Mouse (Mus musculus) neural tube, embryonic 11.5 days (tissue): ENCODE results near the gene Tmc8. TPM values are rescaled to one million over a fixed set of nuclear protein-coding genes. Genes with fewer than 3 reads are reported as not detected.
A peak's percentile ranks its signal among the peaks of the same experiment; 100 is the strongest.
"Not testable (repeated sequence)": the region's sequence is repeated elsewhere in the genome, so short reads cannot be mapped to it uniquely, and the experiment has no call there.

Experiments
- ATAC-seq: fragments of 200-750 bp; cut with Nextera tagmentation; 2 replicates; pipeline ENCODE4 v1.8.0; 2017; ENCODE audit warnings: moderate number of reproducible peaks, mild to moderate bottlenecking, moderate TSS enrichment, moderate library complexity; ENCODE audit not compliant: insufficient read depth, low FRiP score, low TSS enrichment
- DNase-seq: peaks from one replicate; pipeline ENCODE4 v3.0.0-alpha.2; 2015; ENCODE audit warnings: low spot score
- H3K27ac ChIP-seq: fragments of 300-500 bp; sonication (generic); 2 replicates; pipeline ENCODE4 v1.5.1; 2014; ENCODE audit warnings: low read depth, mild to moderate bottlenecking, low read length
- H3K27me3 ChIP-seq: fragments of 300-500 bp; sonication (generic); 2 replicates; pipeline ENCODE4 v1.6.1; 2014; ENCODE audit warnings: mild to moderate bottlenecking, low read length, mixed read lengths; ENCODE audit not compliant: control insufficient read depth, insufficient read depth
- H3K36me3 ChIP-seq: fragments of 300-500 bp; sonication (generic); 2 replicates; pipeline ENCODE4 v1.6.1; 2014; ENCODE audit warnings: mild to moderate bottlenecking, low read length, moderate library complexity, mixed read lengths; ENCODE audit not compliant: control insufficient read depth, insufficient read depth
- H3K4me1 ChIP-seq: fragments of 300-500 bp; sonication (generic); 2 replicates; pipeline ENCODE4 v1.6.1; 2014; ENCODE audit warnings: low read length, mixed read lengths; ENCODE audit not compliant: control insufficient read depth, insufficient read depth
- H3K4me2 ChIP-seq: fragments of 300-500 bp; sonication (generic); 2 replicates; pipeline ENCODE4 v1.6.1; 2014; ENCODE audit warnings: low read depth, mild to moderate bottlenecking, moderate library complexity
- H3K4me3 ChIP-seq: fragments of 300-500 bp; sonication (generic); 2 replicates; pipeline ENCODE4 v1.5.1; 2014; ENCODE audit warnings: low read depth, low read length
- H3K9ac ChIP-seq: fragments of 300-500 bp; sonication (generic); 2 replicates; pipeline ENCODE4 v1.6.1; 2014; ENCODE audit warnings: mild to moderate bottlenecking, low read length
- H3K9me3 ChIP-seq: fragments of 300-500 bp; sonication (generic); 2 replicates; pipeline ENCODE4 v1.6.1; 2016; ENCODE audit warnings: low read length; ENCODE audit not compliant: control insufficient read depth
- WGBS: fragments of 180-500 bp; shearing (Covaris S2); extraction: QIAGEN DNeasy Blood & Tissue Kit; methylation state at CpG from one replicate; pipeline ENCODE4 v1.1.7; 2014; 5-methylcytosine and 5-hydroxymethylcytosine counted together
- polyA plus RNA-seq: library from polyadenylated mRNA; unstranded; fragments of >200 nt; fragmentation: Nextera tagmentation; extraction: Ambion mirVana; gene quantifications from 2 replicates; pipeline ENCODE4 v1.2.1, GENCODE M21; 2014

Tmc8 gene
- polyA plus RNA-seq, 1 experiment from 2014 or later, result 1.8 TPM

GRCm38 (mm10) chr11:117828149-117828887, 46.4 kb downstream of the Tmc8 start:
- ATAC-seq (no peak), DNase-seq (no peak)
- Histone ChIP-seq H3K27me3 (no peaks in the 10 kb centered on the region), H3K4me1 (peaks cover 26% of the 10 kb centered on the region), H3K9me3 (no peaks in the 10 kb centered on the region), H3K4me3 (no peak overlapping the region), H3K9ac (no peak overlapping the region), H3K36me3 (no peaks in the 10 kb centered on the region), H3K27ac (no peak overlapping the region), H3K4me2 (no peak overlapping the region)
- WGBS, result 90% methylated on average over 18 of the region's 18 CpGs

GRCm38 (mm10) chr11:117828888-117829604, 47.2 kb downstream of the Tmc8 start:
- H3K4me2 ChIP-seq, result no peak overlapping the region
- peaks cover 25% of the 10 kb centered on the region for H3K4me1 ChIP-seq
- 72% methylated on average over 9 of the region's 9 CpGs for WGBS
- H3K9me3 ChIP-seq, result no peaks in the 10 kb centered on the region
- DNase-seq, result no peak
- H3K9ac ChIP-seq, result no peak overlapping the region
- no peaks in the 10 kb centered on the region for H3K36me3 ChIP-seq
- ATAC-seq, result no peak
- no peak overlapping the region for H3K27ac ChIP-seq
- no peak overlapping the region for H3K4me3 ChIP-seq
- H3K27me3 ChIP-seq, result no peaks in the 10 kb centered on the region

- no peaks in the 10 kb centered on the region for H3K36me3 ChIP-seq
- DNase-seq, result no peak
- H3K4me3 ChIP-seq, result no peak overlapping the region
- ATAC-seq, result no peak
- WGBS, result 86% methylated on average over 2 of the region's 2 CpGs
- H3K9me3 ChIP-seq, result no peaks in the 10 kb centered on the region
- peaks cover 20% of the 10 kb centered on the region for H3K4me1 ChIP-seq
- no peak overlapping the region for H3K4me2 ChIP-seq
- H3K27me3 ChIP-seq, result no peaks in the 10 kb centered on the region
- no peak overlapping the region for H3K9ac ChIP-seq
- no peak overlapping the region for H3K27ac ChIP-seq
These were observed 47.9 kb downstream of the Tmc8 start for GRCm38 (mm10) chr11:117829671-117830215.

- H3K27me3 ChIP-seq, result no peaks in the 10 kb centered on the region
- peak overlapping the region; percentile 7; the same call in 1 of the 2 replicates for H3K9ac ChIP-seq
- H3K4me2 ChIP-seq, result no peak overlapping the region
- H3K4me1 ChIP-seq, result peaks cover 14% of the 10 kb centered on the region
- H3K4me3 ChIP-seq, result no peak overlapping the region
- DNase-seq (no peak), ATAC-seq (no peak)
- WGBS, result 93% methylated on average over 9 of the region's 9 CpGs
- H3K36me3 ChIP-seq, result no peaks in the 10 kb centered on the region
- no peaks in the 10 kb centered on the region for H3K9me3 ChIP-seq
- no peak overlapping the region for H3K27ac ChIP-seq
These were observed 48.5 kb downstream of the Tmc8 start for GRCm38 (mm10) chr11:117830401-117830800.

- H3K4me3 ChIP-seq, result peak overlapping the region; percentile 31
- H3K27me3 ChIP-seq, result no peaks in the 10 kb centered on the region
- peak; percentile 63 for ATAC-seq
- H3K4me1 ChIP-seq, result peaks cover 6% of the 10 kb centered on the region; the same call in 1 of the 2 replicates
- H3K9ac ChIP-seq, result peak overlapping the region; percentile 32; the same call in 1 of the 2 replicates
- WGBS, result 15% methylated on average over 28 of the region's 28 CpGs
- H3K4me2 ChIP-seq, result peak overlapping the region; percentile 55
- H3K9me3 ChIP-seq, result no peaks in the 10 kb centered on the region
- peak; percentile 85 for DNase-seq
- H3K27ac ChIP-seq, result no peak overlapping the region
- H3K36me3 ChIP-seq, result no peaks in the 10 kb centered on the region
These were observed 50.5 kb downstream of the Tmc8 start for GRCm38 (mm10) chr11:117832086-117832969.

- H3K27me3 ChIP-seq, H3K4me1 ChIP-seq, ATAC-seq, H3K36me3 ChIP-seq, H3K9ac ChIP-seq, DNase-seq, H3K27ac ChIP-seq, H3K9me3 ChIP-seq, H3K4me2 ChIP-seq, H3K4me3 ChIP-seq: not testable (repeated sequence)
- 90% methylated on average over 4 of the region's 6 CpGs for WGBS
These were observed 51.6 kb downstream of the Tmc8 start for GRCm38 (mm10) chr11:117833509-117833908.

GRCm38 (mm10) chr11:117834086-117834485, 52.2 kb downstream of the Tmc8 start:
- no peaks in the 10 kb centered on the region for H3K9me3 ChIP-seq
- WGBS, result 95% methylated on average over 8 of the region's 8 CpGs

GRCm38 (mm10) chr11:117836306-117836705, 54.4 kb downstream of the Tmc8 start:
- Histone ChIP-seq H3K27ac (no peak overlapping the region), H3K9ac (no peak overlapping the region), H3K4me2 (no peak overlapping the region), H3K9me3 (no peaks in the 10 kb centered on the region), H3K4me1 (peaks cover 6% of the 10 kb centered on the region; the same call in 1 of the 2 replicates), H3K36me3 (no peaks in the 10 kb centered on the region), H3K4me3 (no peak overlapping the region), H3K27me3 (no peaks in the 10 kb centered on the region)
- DNase-seq (peak; percentile 30), ATAC-seq (no peak)
- 24% methylated on average over 13 of the region's 13 CpGs for WGBS

More at GRCm38 (mm10) chr11:117834086-117834485, 52.2 kb downstream of the Tmc8 start:
- no peak for DNase-seq
- Histone ChIP-seq H3K27me3 (no peaks in the 10 kb centered on the region), H3K4me2 (no peak overlapping the region), H3K4me3 (no peak overlapping the region), H3K27ac (no peak overlapping the region), H3K9ac (no peak overlapping the region), H3K4me1 (peaks cover 6% of the 10 kb centered on the region; the same call in 1 of the 2 replicates), H3K36me3 (no peaks in the 10 kb centered on the region)
- no peak for ATAC-seq
